Mouse (Mus musculus): ENCODE results near the gene Tescl. TPM values are rescaled to one million over a fixed set of nuclear protein-coding genes. Genes with fewer than 3 reads are reported as not detected.

Gene Tescl
- polyA plus RNA-seq, 2 experiments, result not detected

DNA sequence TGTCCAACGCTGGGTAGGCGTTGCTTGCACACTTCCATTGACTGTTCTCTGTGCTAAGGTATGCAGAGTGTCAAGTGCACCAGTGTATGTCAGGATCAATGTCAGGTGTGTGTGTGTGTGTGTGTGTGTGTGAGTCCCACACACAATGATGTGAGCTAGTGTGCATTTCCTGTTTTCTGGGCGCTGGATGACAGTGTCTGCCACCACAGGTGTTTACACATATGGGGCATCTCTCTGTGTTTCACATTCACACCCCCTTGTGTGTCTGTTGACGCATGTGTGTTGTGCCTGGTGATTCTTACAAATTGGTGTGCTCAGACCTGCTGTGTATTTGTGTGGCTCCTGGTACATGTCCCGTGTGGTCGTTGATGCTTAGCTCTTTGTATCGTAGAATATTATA is 35.2 kb upstream of the Tescl start:
- Histone ChIP-seq H3K4me1 (replicated peaks; ENCODE audit: control insufficient read depth in 2 of 2, insufficient read depth in 2 of 2, low read length in 1 of 2) (peaks cover 47 to 58% of the 10 kb centered on the region in 2 experiments), H3K4me2 (ENCODE audit: low read depth) (peak overlapping the region; percentile 100), H3K9ac (replicated peaks) (peak overlapping the region; percentile 100), H3K36me3 (replicated peaks; ENCODE audit: control insufficient read depth, insufficient read depth, low read depth) (peaks cover 17% of the 10 kb centered on the region), H3K9me3 (ENCODE audit: control insufficient read depth, low read length) (no peaks in the 10 kb centered on the region), H3K27me3 (ENCODE audit: control insufficient read depth, insufficient read depth, low read length) (no peaks in the 10 kb centered on the region), H3K4me3 (ENCODE audit: insufficient read depth in 1 of 2, low read depth in 2 of 2, low read length in 2 of 2) (peak overlapping the region; percentile 77 to 88; a peak in 3 of 4 replicates), H3K27ac (peak overlapping the region; percentile 100)
- ATAC-seq (ENCODE audit: insufficient read depth) (no peak), DNase-seq (ENCODE audit: low read depth in 3 of 3, low spot score in 3 of 3) (no peak)
- 84% methylated on average over 7 of the region's 7 CpGs for WGBS (ENCODE audit: insufficient replicate concordance)
- no peak for TF ChIP-seq CTCF (IDR thresholded peaks at IDR 0.05; ENCODE audit: low read depth)
- no peak for TF ChIP-seq EP300 (IDR thresholded peaks at IDR 0.05; ENCODE audit: low read depth)

GRCm38 (mm10) chr7:24368226-24368625 is 34.5 kb upstream of the Tescl start:
- peaks cover 44 to 56% of the 10 kb centered on the region in 2 experiments for H3K4me1 ChIP-seq (replicated peaks; ENCODE audit: control insufficient read depth in 2 of 2, insufficient read depth in 2 of 2, low read length in 1 of 2)
- ATAC-seq (ENCODE audit: insufficient read depth), result no peak

DNA sequence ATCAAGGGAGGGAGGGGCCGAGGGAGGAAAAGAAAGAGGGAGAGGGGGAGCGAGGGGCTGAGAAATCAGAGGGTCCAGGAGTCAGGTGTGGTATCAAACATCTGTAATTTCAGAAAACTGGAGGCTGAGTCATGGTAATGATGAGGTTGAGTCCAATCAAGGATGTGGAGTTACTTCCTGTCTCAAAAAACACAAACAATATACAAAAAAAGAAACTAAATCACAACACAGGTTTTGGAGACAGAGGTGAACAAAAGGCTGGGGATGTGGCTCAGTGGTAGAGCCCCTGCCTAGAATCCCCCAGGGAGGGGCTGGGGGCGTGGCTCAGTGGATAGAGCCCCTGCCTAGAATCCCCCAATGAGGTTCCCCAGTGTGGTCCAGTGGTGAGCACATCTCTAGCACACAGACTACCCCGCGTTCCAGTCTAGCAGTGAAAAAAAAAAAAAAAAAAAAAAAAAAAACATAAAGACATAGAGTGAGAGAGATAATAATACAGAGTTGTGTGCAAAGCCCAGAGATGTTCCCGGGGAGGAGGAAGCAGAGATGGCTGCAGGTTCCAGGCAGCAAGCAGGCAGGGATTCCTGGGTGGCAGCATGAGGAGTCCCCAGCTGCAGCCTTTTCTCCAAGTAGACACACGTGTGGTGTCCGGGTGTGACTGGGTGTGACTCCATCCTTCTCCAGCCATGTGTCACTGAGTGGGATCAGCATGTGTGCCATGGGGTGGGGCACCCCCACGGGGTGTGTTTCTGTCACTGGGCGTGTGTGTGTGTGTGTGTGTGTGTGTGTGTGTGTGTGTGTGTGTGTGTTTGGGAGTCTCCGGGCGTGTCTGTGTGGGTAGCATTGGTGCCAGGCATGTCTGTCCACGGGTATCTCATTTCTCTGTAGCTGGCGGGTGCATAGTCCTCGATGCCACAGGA is 33.2 kb upstream of the Tescl start:
- peak overlapping the region; percentile 100 for H3K27ac ChIP-seq
- peak overlapping the region; percentile 31 for H3K4me2 ChIP-seq (ENCODE audit: low read depth)
- no peak overlapping the region for H3K9ac ChIP-seq (replicated peaks)

More at GRCm38 (mm10) chr7:24368226-24368625, 34.5 kb upstream of the Tescl start:
- H3K9me3 ChIP-seq (ENCODE audit: control insufficient read depth, low read length), result no peaks in the 10 kb centered on the region
- TF ChIP-seq EP300 (IDR thresholded peaks at IDR 0.05; ENCODE audit: low read depth) (no peak), CTCF (IDR thresholded peaks at IDR 0.05; ENCODE audit: low read depth) (no peak)
- DNase-seq (ENCODE audit: low read depth in 3 of 3, low spot score in 3 of 3), result no peak
- H3K9ac ChIP-seq (replicated peaks), result no peak overlapping the region
- no peak overlapping the region for H3K4me3 ChIP-seq (ENCODE audit: insufficient read depth in 1 of 2, low read depth in 2 of 2, low read length in 2 of 2)
- peaks cover 10% of the 10 kb centered on the region for H3K36me3 ChIP-seq (replicated peaks; ENCODE audit: control insufficient read depth, insufficient read depth, low read depth)
- peak overlapping the region; percentile 16 for H3K4me2 ChIP-seq (ENCODE audit: low read depth)
- H3K27me3 ChIP-seq (ENCODE audit: control insufficient read depth, insufficient read depth, low read length), result no peaks in the 10 kb centered on the region
- H3K27ac ChIP-seq, result peak overlapping the region; percentile 100
- 51% methylated on average over 4 of the region's 4 CpGs for WGBS (ENCODE audit: insufficient replicate concordance)

GRCm38 (mm10) chr7:24365258-24366014 is 31.7 kb upstream of the Tescl start:
- 69% methylated on average over 5 of the region's 5 CpGs for WGBS (ENCODE audit: insufficient replicate concordance)
- Histone ChIP-seq H3K4me2 (ENCODE audit: low read depth) (no peak overlapping the region; the same call in 1 of the 2 replicates), H3K4me1 (replicated peaks; ENCODE audit: control insufficient read depth in 2 of 2, insufficient read depth in 2 of 2, low read length in 1 of 2) (peaks cover 41 to 50% of the 10 kb centered on the region in 2 experiments), H3K9ac (replicated peaks) (peak overlapping the region; percentile 45), H3K9me3 (ENCODE audit: control insufficient read depth, low read length) (no peaks in the 10 kb centered on the region), H3K4me3 (ENCODE audit: insufficient read depth in 1 of 2, low read depth in 2 of 2, low read length in 2 of 2) (no peak overlapping the region), H3K27ac (peak overlapping the region; percentile 43), H3K36me3 (replicated peaks; ENCODE audit: control insufficient read depth, insufficient read depth, low read depth) (no peaks in the 10 kb centered on the region), H3K27me3 (ENCODE audit: control insufficient read depth, insufficient read depth, low read length) (no peaks in the 10 kb centered on the region)
- TF ChIP-seq EP300 (IDR thresholded peaks at IDR 0.05; ENCODE audit: low read depth) (no peak), CTCF (IDR thresholded peaks at IDR 0.05; ENCODE audit: low read depth) (no peak)
- ATAC-seq (ENCODE audit: insufficient read depth) (no peak), DNase-seq (ENCODE audit: low read depth in 3 of 3, low spot score in 3 of 3) (no peak)

More for the DNA sequence above, 33.2 kb upstream of the Tescl start:
- no peaks in the 10 kb centered on the region for H3K9me3 ChIP-seq (ENCODE audit: control insufficient read depth, low read length)
- H3K27me3 ChIP-seq (ENCODE audit: control insufficient read depth, insufficient read depth, low read length), result no peaks in the 10 kb centered on the region
- peaks cover 4% of the 10 kb centered on the region for H3K36me3 ChIP-seq (replicated peaks; ENCODE audit: control insufficient read depth, insufficient read depth, low read depth)
- ATAC-seq (ENCODE audit: insufficient read depth) (no peak), DNase-seq (ENCODE audit: low read depth in 3 of 3, low spot score in 3 of 3) (no peak)
- no peak overlapping the region for H3K4me3 ChIP-seq (ENCODE audit: insufficient read depth in 1 of 2, low read depth in 2 of 2, low read length in 2 of 2)
- peaks cover 41 to 50% of the 10 kb centered on the region in 2 experiments for H3K4me1 ChIP-seq (replicated peaks; ENCODE audit: control insufficient read depth in 2 of 2, insufficient read depth in 2 of 2, low read length in 1 of 2)
- WGBS (ENCODE audit: insufficient replicate concordance), result 59% methylated on average over 15 of the region's 15 CpGs
- TF ChIP-seq CTCF (IDR thresholded peaks at IDR 0.05; ENCODE audit: low read depth), result no peak
- TF ChIP-seq EP300 (IDR thresholded peaks at IDR 0.05; ENCODE audit: low read depth), result no peak
